Mouse (Mus musculus) hindlimb bud, embryonic 11.5 days (tissue): ENCODE measurements around the gene 1700012P22Rik.

Experiments used
- DNase-seq: peaks from one replicate; pipeline ENCODE4 v3.0.0-alpha.2; 2012; ENCODE audit warnings: low read depth, low spot score; ENCODE audit errors: extremely low spot score

The 1700012P22Rik gene

GRCm38 (mm10) chr4:144438672-144439071 is at the start of gene 1700012P22Rik:
1700012P22Rik (minus strand) TSS chr4:144438772.
- DNase-seq: no peak

GRCm38 (mm10) chr4:144468091-144468490 is 29.5 kb upstream of the 1700012P22Rik start:
- no peak for DNase-seq

- DNase-seq: no peak
Observed at GRCm38 (mm10) chr4:144465206-144465605, 26.6 kb upstream of the 1700012P22Rik start.

DNA sequence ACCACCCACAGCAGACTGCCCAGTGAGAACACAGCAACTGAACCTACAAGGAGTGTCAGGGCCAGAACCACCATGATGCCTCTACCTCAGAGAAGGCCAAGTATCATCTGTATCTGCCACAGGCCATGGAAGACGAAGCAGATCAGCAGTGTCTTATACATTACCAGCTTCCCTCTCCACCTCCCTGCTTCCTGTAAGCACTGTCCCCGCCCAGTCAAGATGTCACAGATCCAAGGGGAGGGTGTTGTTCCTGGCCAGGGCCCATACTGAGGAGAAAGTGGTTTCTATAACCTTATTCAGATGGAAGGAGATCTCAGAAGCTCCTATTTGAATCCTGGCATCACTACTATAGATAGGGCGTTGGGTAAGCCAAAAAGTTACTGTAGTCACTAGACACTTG is 25.1 kb upstream of the 1700012P22Rik start, which contains the start of gene Aadacl3:
Aadacl3 (minus strand) TSS at position 101 of the 400 bp plus-strand sequence.
- DNase-seq: no peak

- DNase-seq: no peak
Observed at GRCm38 (mm10) chr4:144453217-144453616, 14.6 kb upstream of the 1700012P22Rik start, which contains the start of gene Gm9944. Gm9944 (minus strand) TSS chr4:144453317.

DNA sequence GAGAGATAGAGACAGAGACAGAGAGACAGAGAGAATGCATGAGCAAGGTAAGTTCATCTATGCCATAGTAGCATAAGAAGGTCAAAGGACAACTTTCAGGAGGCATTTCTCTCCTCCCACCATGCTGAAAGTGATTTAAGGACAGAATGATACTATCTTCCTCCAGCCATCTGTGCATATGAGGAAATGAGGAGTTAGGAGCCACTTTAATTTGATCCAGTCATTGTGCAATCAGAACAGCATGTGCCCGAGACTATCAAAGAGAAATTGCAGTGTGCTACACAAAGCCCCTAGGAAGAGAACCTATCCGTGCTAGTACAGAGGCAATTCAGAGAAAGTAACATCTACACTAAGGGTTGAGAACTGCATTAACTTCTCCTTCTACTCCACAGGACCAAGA is 10.0 kb upstream of the 1700012P22Rik start:
- no peak for DNase-seq

GRCm38 (mm10) chr4:144441582-144441981 is 3.0 kb upstream of the 1700012P22Rik start:
- DNase-seq: no peak

DNA sequence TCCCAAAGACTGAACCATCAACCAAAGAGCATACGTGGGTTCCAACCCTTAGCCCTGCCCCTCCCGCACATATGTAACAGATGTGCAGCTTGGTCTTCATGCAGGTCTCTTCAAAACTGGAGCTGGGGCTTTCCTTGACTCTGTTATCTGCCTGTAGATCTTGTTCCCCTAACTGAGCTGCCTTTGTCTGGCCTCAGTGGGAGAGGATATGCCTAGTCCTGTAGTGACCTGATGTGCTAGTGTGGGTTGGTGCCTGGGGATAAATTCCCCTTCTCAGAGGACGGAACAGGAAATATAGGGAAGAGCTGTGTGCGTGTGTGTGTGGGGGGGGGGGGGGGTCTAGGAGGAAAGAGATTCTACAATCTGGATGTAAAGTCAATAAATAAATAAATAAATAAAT is 2.5 kb upstream of the 1700012P22Rik start:
- no peak for DNase-seq

DNA sequence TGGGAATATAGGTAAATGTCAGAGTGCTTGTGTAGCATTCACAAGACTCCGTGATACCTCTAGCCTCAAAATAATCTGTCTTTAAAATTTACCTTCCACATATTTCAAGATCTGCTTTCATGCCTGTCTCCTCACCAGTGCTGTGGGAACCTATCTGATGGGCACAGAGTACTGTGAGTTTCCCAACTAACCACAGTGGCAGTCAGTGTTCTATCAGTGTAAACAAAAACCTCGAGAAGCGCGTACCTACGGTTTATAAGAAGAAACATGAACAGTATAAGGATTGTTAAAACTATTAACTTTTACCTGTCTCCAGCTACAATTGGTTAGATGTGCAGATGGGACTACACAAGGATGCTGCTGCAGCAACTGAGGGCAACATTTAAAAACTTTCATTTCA is 5.4 kb downstream of the 1700012P22Rik start:
- DNase-seq: no peak

- no peak for DNase-seq
Observed at GRCm38 (mm10) chr4:144430723-144431122, 7.8 kb downstream of the 1700012P22Rik start.

DNA sequence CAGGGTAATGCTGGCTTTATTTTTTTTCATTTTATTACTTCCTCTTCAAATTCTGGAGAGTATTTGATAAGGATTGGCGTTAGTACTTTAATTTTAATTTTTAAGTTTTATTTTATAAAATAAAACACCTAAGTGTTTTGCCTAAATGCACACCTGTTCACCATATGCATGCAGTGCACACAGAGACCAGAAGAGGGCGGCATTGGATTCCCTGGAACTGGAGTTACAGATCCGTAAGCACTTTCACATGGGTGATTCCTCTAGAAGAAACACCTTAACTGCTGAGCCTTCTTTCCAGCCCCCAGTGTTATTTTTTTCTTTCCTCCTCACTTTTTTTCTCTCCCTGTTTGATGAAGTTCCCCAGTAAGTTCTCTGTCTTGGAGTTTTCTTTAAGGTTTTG is 9.7 kb downstream of the 1700012P22Rik start:
- peak; percentile 28 for DNase-seq

- DNase-seq: no peak
Observed at GRCm38 (mm10) chr4:144424590-144424989, 14.0 kb downstream of the 1700012P22Rik start.

- DNase-seq: no peak
Observed at GRCm38 (mm10) chr4:144420644-144421043, 17.9 kb downstream of the 1700012P22Rik start.

DNA sequence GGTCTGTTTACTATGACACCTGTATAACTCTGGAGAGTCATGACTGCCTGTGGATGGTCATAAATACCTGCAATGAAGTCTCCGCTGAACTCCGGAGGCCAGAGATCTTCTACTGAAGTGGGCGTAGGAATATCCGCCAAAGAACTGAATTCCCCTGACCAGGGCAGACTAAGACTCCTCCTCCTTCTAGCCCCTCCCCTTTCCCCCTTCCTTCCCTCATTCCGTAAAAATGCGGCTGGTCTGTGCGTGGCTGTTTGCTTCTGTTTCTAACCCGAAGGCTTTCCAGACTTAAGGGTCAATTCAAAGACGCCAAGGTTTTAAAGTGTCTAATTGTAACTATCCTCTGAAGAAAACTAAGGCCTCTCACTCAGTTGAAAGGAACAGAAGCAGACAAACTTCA is 30.3 kb downstream of the 1700012P22Rik start, which contains the start of gene Pramef12:
Pramef12 (minus strand) TSS at position 175 of the 400 bp plus-strand sequence.
- DNase-seq: no peak

DNA sequence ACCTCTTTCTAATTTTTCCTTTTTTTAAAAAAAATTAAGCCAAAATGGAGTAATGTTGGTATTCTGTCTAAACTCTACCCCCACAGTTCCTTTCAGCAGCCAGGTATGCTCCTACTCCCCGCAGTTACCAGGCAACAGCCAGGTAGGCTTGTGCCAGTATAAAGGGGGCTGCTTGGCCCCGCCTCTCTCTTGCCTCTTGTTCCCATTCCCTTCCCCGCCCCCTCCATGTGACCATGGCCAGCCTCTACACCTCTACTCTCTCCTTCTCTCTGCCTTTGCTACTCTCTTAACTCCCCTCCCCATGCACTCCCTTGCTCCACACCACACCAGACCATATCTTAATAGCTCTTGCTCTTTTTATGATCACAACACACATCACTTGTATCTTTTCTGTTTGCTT is 32.3 kb downstream of the 1700012P22Rik start:
- DNase-seq: no peak

DNA sequence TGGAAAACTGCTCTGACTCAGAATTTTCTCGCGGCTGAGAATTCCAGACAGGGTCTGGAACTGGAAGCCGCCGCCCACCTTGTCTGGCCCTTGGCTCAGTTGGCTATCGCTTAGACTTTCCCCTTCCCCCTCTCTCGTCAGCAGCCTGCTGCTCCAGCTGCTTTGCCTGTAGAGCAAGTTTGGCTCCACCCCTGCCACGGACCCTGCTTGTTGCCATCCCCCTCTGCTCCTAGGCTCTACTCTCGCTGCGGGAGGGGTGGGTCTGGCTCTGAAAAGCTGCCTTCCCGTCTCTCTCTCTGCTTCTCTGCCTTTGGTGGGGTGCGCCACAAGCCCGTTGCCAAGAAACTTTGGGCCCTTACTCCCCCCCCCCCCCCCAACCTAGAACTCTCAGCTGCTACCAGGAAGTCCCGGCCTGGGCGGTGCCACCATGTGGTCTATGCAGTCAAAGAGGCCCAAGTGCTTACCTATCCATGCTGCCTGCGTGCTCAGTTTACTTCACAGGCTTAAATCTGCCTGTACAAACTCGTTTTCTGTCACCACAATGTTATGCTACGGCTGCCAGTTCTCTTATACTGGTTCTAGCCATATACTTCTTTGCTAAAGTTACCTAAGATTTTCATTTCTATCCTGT is 34.0 kb downstream of the 1700012P22Rik start:
- peak; percentile 37 for DNase-seq

- DNase-seq: no peak
Observed at GRCm38 (mm10) chr4:144402712-144403111, 35.9 kb downstream of the 1700012P22Rik start.

- DNase-seq: no peak
Observed at GRCm38 (mm10) chr4:144396316-144396715, 42.3 kb downstream of the 1700012P22Rik start.

- no peak for DNase-seq
Observed at GRCm38 (mm10) chr4:144377911-144378310, 60.7 kb downstream of the 1700012P22Rik start, which contains the start of gene Pramef20. Pramef20 (minus strand) TSS chr4:144377933.
